Mouse (Mus musculus) MEL (cell line): ENCODE data around the gene Boc.

Source experiments
- BHLHE40 ChIP-seq: IDR thresholded peaks from 2 replicates; pipeline ENCODE4 v1.6.1; 2012; ENCODE audit warnings: low read depth, mild to moderate bottlenecking, inconsistent platforms, low read length, improper control_type of control experiment, borderline replicate concordance
- CTCF ChIP-seq, 3 experiments: IDR thresholded peaks in 2 of 3; conservative IDR thresholded peaks in 1 of 3; 2 replicates each; pipeline ENCODE4 v1.5.1; 2011 to 2012; ENCODE audit warnings: low read length in 3 of 3, low read depth in 2 of 3, mild to moderate bottlenecking in 2 of 3, improper control_type of control experiment in 1 of 3, inconsistent platforms in 1 of 3, mixed read lengths in 1 of 3, moderate library complexity in 1 of 3; ENCODE audit not compliant: control insufficient read depth in 1 of 3, insufficient read depth in 1 of 3, poor library complexity in 1 of 3, severe bottlenecking in 1 of 3
- EP300 ChIP-seq, 2 experiments: IDR thresholded peaks; 2 replicates each; pipeline ENCODE4 v1.6.1; 2011; ENCODE audit warnings: improper control_type of control experiment in 2 of 2, low read length in 2 of 2, low read depth in 1 of 2, mild to moderate bottlenecking in 1 of 2
- NRF1 ChIP-seq: IDR thresholded peaks from 2 replicates; pipeline ENCODE4 v1.6.1; 2014; ENCODE audit warnings: low read depth, mild to moderate bottlenecking, inconsistent platforms, low read length, improper control_type of control experiment, moderate library complexity; ENCODE audit not compliant: poor library complexity, insufficient read depth, severe bottlenecking
- POLR2A ChIP-seq, 2 experiments: IDR thresholded peaks; 2 replicates each; pipeline ENCODE4 v1.6.1; 2011 to 2012; ENCODE audit warnings: low read length in 2 of 2, mild to moderate bottlenecking in 2 of 2, control low read depth in 1 of 2, improper control_type of control experiment in 1 of 2, low read depth in 1 of 2, moderate library complexity in 1 of 2; ENCODE audit not compliant: control insufficient read depth in 1 of 2, insufficient read depth in 1 of 2, poor library complexity in 1 of 2
- RCOR1 ChIP-seq: IDR thresholded peaks from 2 replicates; pipeline ENCODE4 v1.6.1; 2012; ENCODE audit warnings: low read depth, mild to moderate bottlenecking, inconsistent platforms, low read length, improper control_type of control experiment
- ZC3H11A ChIP-seq: IDR thresholded peaks from 2 replicates; pipeline ENCODE4 v1.6.1; 2012; ENCODE audit warnings: low read depth, mild to moderate bottlenecking, inconsistent platforms, low read length, improper control_type of control experiment

DNA sequence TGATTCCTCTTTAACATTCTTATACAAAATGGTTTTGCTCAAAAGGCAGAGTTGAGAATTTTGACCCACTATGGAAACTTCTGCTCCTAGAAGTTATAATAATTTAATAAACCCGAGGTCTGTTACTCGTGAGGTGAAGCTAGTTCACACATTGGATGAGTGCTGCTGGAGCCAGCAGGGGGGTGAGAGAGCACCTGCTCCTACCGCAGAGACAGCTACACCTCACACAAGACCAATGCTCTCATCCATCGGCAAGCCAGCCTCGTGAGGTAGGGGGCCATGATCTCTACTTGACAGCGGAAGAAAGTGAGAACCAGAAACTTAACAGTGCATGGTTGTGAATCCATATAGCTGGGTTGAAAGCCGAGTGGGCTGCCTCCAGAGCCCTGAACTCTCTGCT, 35.1 kb downstream of the Boc start:
- TF ChIP-seq POLR2A (IDR thresholded peaks at IDR 0.05; ENCODE audit: control insufficient read depth in 1 of 2, insufficient read depth in 1 of 2, low read depth in 1 of 2, low read length in 2 of 2, poor library complexity in 1 of 2): no peak
- no peak for TF ChIP-seq CTCF (IDR thresholded peaks at IDR 0.05 in 2 of 3, conservative IDR thresholded peaks at IDR 0.05 in 1 of 3; ENCODE audit: control insufficient read depth in 1 of 3, insufficient read depth in 1 of 3, low read depth in 2 of 3, low read length in 3 of 3, poor library complexity in 1 of 3, severe bottlenecking in 1 of 3)
- no peak for TF ChIP-seq BHLHE40
- no peak for TF ChIP-seq NRF1
- TF ChIP-seq EP300 (IDR thresholded peaks at IDR 0.05; ENCODE audit: low read depth in 1 of 2, low read length in 2 of 2): no peak
- no peak for TF ChIP-seq RCOR1
- TF ChIP-seq ZC3H11A: no peak
